Mouse (Mus musculus): ENCODE measurements around the gene 1700013G24Rik.

The 1700013G24Rik gene

GRCm38 (mm10) chr4:137495501-137496100, 42.5 kb downstream of the 1700013G24Rik start:
- peak; percentile 74 to 80 for DNase-seq (ENCODE audit: low spot score in 2 of 2)

GRCm38 (mm10) chr4:137497367-137497766, 44.3 kb downstream of the 1700013G24Rik start:
- no peak for DNase-seq (ENCODE audit: low spot score in 2 of 2)

- DNase-seq (ENCODE audit: low spot score in 2 of 2), result no peak
Observed at GRCm38 (mm10) chr4:137497892-137498722, 45.0 kb downstream of the 1700013G24Rik start.

- no peak for DNase-seq (ENCODE audit: low spot score in 2 of 2)
Observed at GRCm38 (mm10) chr4:137498882-137499583, 45.9 kb downstream of the 1700013G24Rik start.

GRCm38 (mm10) chr4:137500149-137500548, 47.1 kb downstream of the 1700013G24Rik start:
- DNase-seq (ENCODE audit: low spot score in 2 of 2), result no peak

GRCm38 (mm10) chr4:137500953-137501352, 47.9 kb downstream of the 1700013G24Rik start:
- no peak for DNase-seq (ENCODE audit: low spot score in 2 of 2)

- DNase-seq (ENCODE audit: low spot score in 2 of 2), result peak; percentile 55 to 56
Observed at GRCm38 (mm10) chr4:137502183-137502582, 49.1 kb downstream of the 1700013G24Rik start.

GRCm38 (mm10) chr4:137502801-137503200, 49.7 kb downstream of the 1700013G24Rik start:
- DNase-seq (ENCODE audit: low spot score in 2 of 2), result no peak

GRCm38 (mm10) chr4:137503509-137503971, 50.5 kb downstream of the 1700013G24Rik start:
- no peak for DNase-seq (ENCODE audit: low spot score in 2 of 2)

Data from spleen, postnatal 36 days (tissue).